Comparison of ENCODE assay signal across 21 mouse cellular contexts in genomic region chr7:52157753-52158152, GRCm38 (mm10).
"Had no signal": no experiment of that assay in that cellular context is flagged by ENCODE, and none has a peak within 500 bp of the region (broad histone marks: within the 10 kb centered on the region; RNA-seq: fewer than 3 reads in every experiment).

No protein-coding gene starts in this region.

- DNase-seq: cerebellum, adult 8-10 months; cerebellum, adult 9-10 months; cerebellum, adult 9-11 months; cerebellum, postnatal 10 days; cerebellum, postnatal 14 days; cerebellum, postnatal 25 days; cerebellum, postnatal 36 days; embryo, embryonic 11 days; forebrain, postnatal 0 days; gastrocnemius, adult 2 months; gastrocnemius, postnatal 10 days; gastrocnemius, postnatal 14 days; gastrocnemius, postnatal 25 days; gastrocnemius, postnatal 36 days; heart, adult 11 months; heart, adult 18-20 months; heart, adult 2 months had no signal

- ATAC-seq: forebrain, embryonic 13.5 days; forebrain, embryonic 14.5 days; forebrain, embryonic 15.5 days; forebrain, embryonic 16.5 days; forebrain, postnatal 0 days had no signal
